Mouse (Mus musculus): ENCODE measurements around the gene Pcdh9. TPM values are rescaled to one million over a fixed set of nuclear protein-coding genes. Genes with fewer than 3 reads are reported as not detected.

The Pcdh9 gene
- polyA plus RNA-seq, 1 experiment, result 0.30 TPM

DNA sequence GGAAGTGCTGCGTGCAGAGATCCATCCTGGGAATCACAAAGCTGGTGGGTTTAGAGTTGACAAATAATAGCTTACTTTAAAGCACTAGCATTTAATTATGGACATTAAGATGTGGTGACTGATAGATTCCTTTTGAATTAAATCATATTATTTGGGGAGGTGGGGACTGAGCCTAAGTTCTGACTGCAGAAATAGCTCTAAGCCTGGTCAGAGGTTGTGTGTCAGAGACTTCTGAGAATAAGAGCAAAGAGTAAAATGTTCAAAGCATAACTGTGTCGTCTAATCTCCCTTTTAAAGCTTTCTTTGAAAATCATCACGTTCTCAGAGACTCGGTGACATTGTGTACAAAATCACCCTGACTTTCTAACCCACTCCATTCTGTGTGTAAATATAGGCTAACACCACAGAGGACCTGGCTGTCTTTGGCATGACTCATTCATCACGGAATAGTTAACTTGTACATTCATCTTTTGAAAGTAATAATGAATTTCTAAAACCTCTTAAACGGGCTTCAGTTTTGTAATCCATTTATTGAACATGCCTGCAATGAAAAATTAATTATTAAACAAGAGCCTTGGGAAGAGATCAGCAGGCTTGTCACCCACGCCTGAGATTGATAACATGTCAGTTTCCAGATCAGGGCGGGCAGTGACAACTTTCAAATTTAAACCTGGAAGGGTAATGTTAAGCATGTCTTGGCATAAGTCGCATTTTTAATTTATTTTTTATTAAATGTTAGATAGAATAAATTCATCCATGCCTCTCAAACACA is 236.3 kb downstream of the Pcdh9 start:
- 67% methylated on average over 9 of the region's 9 CpGs for WGBS

DNA sequence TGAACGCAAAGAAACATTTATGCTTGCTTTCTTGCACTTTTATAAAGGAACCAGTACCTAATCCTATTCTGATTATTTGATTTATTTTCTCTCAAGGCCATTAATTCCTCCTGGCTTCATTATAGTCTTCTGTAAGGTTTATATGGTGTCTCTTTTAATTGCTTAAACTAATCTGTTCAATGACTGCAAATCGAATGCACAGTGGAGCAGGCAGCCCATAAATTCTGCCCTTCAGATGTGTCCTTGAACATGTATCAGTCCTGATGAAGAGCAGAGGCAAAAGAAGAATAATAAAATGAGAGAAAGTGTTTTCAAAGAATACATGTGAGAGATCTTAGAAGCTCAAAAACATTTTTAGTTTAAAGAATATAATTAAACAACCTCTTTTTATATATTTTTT is 263.2 kb downstream of the Pcdh9 start:
- DNase-seq, result no peak
- no peaks in the 10 kb centered on the region for H3K27me3 ChIP-seq (replicated peaks; ENCODE audit: control insufficient read depth, insufficient read depth, low read length)
- H3K4me1 ChIP-seq (ENCODE audit: control insufficient read depth, insufficient read depth, low read length), result no peaks in the 10 kb centered on the region
- no peak overlapping the region for H3K27ac ChIP-seq (ENCODE audit: insufficient read depth, low read depth, low read length)
- H3K4me3 ChIP-seq (ENCODE audit: insufficient read depth, low read depth, low read length), result no peak overlapping the region
- TF ChIP-seq CTCF (conservative IDR thresholded peaks at IDR 0.05; ENCODE audit: insufficient read depth, insufficient read length, low read depth, low read length) (no peak), POLR2A (IDR thresholded peaks at IDR 0.05; ENCODE audit: low read depth, low read length) (no peak)
- H3K36me3 ChIP-seq (ENCODE audit: control insufficient read depth, insufficient read depth, low read length), result no peaks in the 10 kb centered on the region
- 54% methylated on average over 2 of the region's 2 CpGs for WGBS

More for the DNA sequence above, 236.3 kb downstream of the Pcdh9 start:
- DNase-seq, result no peak
- Histone ChIP-seq H3K4me1 (ENCODE audit: control insufficient read depth, insufficient read depth, low read length) (no peaks in the 10 kb centered on the region), H3K36me3 (ENCODE audit: control insufficient read depth, insufficient read depth, low read length) (no peaks in the 10 kb centered on the region), H3K27me3 (replicated peaks; ENCODE audit: control insufficient read depth, insufficient read depth, low read length) (no peaks in the 10 kb centered on the region), H3K27ac (ENCODE audit: insufficient read depth, low read depth, low read length) (no peak overlapping the region), H3K4me3 (ENCODE audit: insufficient read depth, low read depth, low read length) (no peak overlapping the region)
- TF ChIP-seq CTCF (conservative IDR thresholded peaks at IDR 0.05; ENCODE audit: insufficient read depth, insufficient read length, low read depth, low read length) (no peak), POLR2A (IDR thresholded peaks at IDR 0.05; ENCODE audit: low read depth, low read length) (no peak)

DNA sequence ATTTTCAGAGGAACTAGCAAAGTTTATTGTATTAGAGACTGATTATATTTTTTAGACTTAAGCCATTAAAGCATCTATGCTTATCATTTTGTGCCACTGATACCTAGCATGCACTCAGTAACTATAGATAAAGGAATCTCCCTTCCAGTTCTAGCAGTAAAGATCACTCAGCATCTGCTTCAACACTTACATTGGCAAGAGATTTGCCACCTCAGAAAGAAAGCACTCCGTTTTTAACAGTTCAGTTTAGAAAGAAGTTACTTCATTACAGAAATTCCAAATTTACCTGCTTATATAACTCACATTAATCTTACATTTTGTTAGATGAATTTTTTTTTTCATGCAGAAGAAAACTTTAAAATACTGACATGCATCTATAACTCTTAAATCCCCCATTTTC is 266.3 kb downstream of the Pcdh9 start:
- Histone ChIP-seq H3K36me3 (ENCODE audit: control insufficient read depth, insufficient read depth, low read length) (no peaks in the 10 kb centered on the region), H3K4me3 (ENCODE audit: insufficient read depth, low read depth, low read length) (no peak overlapping the region), H3K4me1 (ENCODE audit: control insufficient read depth, insufficient read depth, low read length) (no peaks in the 10 kb centered on the region), H3K27ac (ENCODE audit: insufficient read depth, low read depth, low read length) (no peak overlapping the region), H3K27me3 (replicated peaks; ENCODE audit: control insufficient read depth, insufficient read depth, low read length) (no peaks in the 10 kb centered on the region)
- WGBS, result 71% methylated on average over 1 of the region's 1 CpGs
- TF ChIP-seq POLR2A (IDR thresholded peaks at IDR 0.05; ENCODE audit: low read depth, low read length) (no peak), CTCF (conservative IDR thresholded peaks at IDR 0.05; ENCODE audit: insufficient read depth, insufficient read length, low read depth, low read length) (no peak)
- DNase-seq, result no peak

DNA sequence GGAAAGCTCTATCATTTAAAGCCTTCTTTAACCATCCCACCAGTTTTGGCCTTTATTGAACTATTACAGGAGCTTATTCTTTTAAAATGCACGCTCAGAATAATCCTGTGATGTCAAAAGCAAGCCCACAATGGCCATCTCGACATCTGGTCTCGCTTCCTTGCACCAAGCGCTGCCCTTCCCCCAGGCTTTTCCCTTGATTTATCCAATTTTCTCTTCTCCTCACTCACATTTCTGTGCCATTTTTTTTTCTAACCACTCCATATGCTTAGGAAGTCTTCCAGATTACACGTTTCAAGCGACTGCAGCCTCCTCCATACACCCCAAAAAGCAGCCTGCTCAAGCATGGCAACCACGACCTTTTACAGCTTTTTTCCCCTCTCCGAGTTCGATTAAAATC is 269.3 kb downstream of the Pcdh9 start:
- no peaks in the 10 kb centered on the region for H3K36me3 ChIP-seq (ENCODE audit: control insufficient read depth, insufficient read depth, low read length)
- DNase-seq, result no peak
- H3K27me3 ChIP-seq (replicated peaks; ENCODE audit: control insufficient read depth, insufficient read depth, low read length), result no peaks in the 10 kb centered on the region
- TF ChIP-seq CTCF (conservative IDR thresholded peaks at IDR 0.05; ENCODE audit: insufficient read depth, insufficient read length, low read depth, low read length) (no peak), POLR2A (IDR thresholded peaks at IDR 0.05; ENCODE audit: low read depth, low read length) (no peak)
- WGBS, result 68% methylated on average over 9 of the region's 9 CpGs
- H3K4me3 ChIP-seq (ENCODE audit: insufficient read depth, low read depth, low read length), result no peak overlapping the region
- H3K27ac ChIP-seq (ENCODE audit: insufficient read depth, low read depth, low read length), result no peak overlapping the region
- H3K4me1 ChIP-seq (ENCODE audit: control insufficient read depth, insufficient read depth, low read length), result no peaks in the 10 kb centered on the region

DNA sequence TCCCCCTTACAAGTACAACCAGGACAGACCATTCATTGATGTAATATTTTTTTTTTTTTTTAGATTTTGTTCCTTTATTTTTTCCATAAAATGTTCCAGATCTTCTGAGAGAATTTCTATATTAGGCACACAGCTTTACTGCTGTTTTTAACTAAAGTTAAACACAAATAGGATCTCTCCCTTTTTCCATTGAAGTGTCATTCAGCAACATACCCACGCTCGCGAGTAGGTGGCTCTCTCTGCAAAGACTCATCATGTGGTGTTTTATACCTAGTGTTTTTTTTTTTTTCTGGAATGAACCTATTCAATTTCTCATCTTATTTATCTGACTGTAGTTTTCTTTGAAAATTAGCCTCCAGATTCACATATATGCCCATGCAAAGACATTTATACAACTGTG is 282.9 kb downstream of the Pcdh9 start:
- 97% methylated on average over 3 of the region's 3 CpGs for WGBS
- H3K4me3 ChIP-seq (ENCODE audit: insufficient read depth, low read depth, low read length), result no peak overlapping the region

DNA sequence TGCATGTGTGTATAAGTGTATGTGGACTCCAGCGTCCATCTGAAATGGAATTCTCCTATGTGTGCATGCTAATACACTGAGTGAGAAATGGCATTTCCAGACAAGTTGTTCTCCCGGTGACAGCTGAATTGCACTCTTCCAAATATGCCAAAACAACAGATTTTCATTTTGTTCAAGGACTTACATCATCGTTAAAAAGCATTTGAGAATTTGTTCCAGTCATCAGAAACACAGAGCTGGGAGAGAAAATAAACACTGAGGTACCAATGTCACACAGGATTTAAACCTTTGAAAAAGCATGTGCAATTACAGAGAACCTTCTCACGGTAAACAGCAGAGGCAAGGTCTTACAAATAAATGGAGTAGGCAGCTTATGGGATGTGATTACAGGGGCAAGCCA is 290.5 kb downstream of the Pcdh9 start:
- Histone ChIP-seq H3K27me3 (replicated peaks; ENCODE audit: control insufficient read depth, insufficient read depth, low read length) (no peaks in the 10 kb centered on the region), H3K27ac (ENCODE audit: insufficient read depth, low read depth, low read length) (no peak overlapping the region), H3K4me3 (ENCODE audit: insufficient read depth, low read depth, low read length) (no peak overlapping the region), H3K36me3 (ENCODE audit: control insufficient read depth, insufficient read depth, low read length) (no peaks in the 10 kb centered on the region), H3K4me1 (ENCODE audit: control insufficient read depth, insufficient read depth, low read length) (no peaks in the 10 kb centered on the region)
- WGBS, result 81% methylated on average over 4 of the region's 4 CpGs
- DNase-seq, result no peak
- TF ChIP-seq POLR2A (IDR thresholded peaks at IDR 0.05; ENCODE audit: low read depth, low read length) (no peak), CTCF (conservative IDR thresholded peaks at IDR 0.05; ENCODE audit: insufficient read depth, insufficient read length, low read depth, low read length) (no peak)

More for the DNA sequence above, 282.9 kb downstream of the Pcdh9 start:
- TF ChIP-seq CTCF (conservative IDR thresholded peaks at IDR 0.05; ENCODE audit: insufficient read depth, insufficient read length, low read depth, low read length), result no peak
- no peak for TF ChIP-seq POLR2A (IDR thresholded peaks at IDR 0.05; ENCODE audit: low read depth, low read length)
- no peaks in the 10 kb centered on the region for H3K4me1 ChIP-seq (ENCODE audit: control insufficient read depth, insufficient read depth, low read length)
- no peak overlapping the region for H3K27ac ChIP-seq (ENCODE audit: insufficient read depth, low read depth, low read length)
- H3K27me3 ChIP-seq (replicated peaks; ENCODE audit: control insufficient read depth, insufficient read depth, low read length), result no peaks in the 10 kb centered on the region
- no peaks in the 10 kb centered on the region for H3K36me3 ChIP-seq (ENCODE audit: control insufficient read depth, insufficient read depth, low read length)
- DNase-seq, result no peak

DNA sequence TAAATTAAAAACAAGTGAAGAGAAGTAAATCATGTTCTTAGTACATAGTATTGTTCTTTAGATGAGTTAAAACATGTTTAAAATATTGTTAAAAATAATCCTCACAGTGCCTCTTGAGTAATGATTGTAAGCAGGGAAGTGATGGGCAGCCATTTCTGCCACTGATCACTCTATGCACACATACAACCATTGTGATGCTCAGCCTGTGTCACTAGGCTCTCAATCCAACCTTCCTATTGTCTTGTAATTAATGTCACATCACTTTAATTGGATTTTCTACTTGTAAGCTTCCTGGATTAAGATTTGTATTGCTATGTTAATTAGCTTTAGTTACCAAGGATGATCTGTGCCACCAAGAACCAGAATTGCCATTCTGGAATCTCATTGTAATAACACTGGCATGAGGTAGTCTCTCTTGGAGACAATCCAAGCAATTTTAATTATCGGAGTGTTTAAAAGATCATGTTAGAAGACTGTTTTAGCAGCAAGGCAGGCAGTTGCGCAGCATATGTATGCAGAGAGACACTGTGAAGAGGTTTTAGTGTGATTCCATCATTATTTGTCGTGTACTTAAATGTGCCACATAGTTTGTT is 305.0 kb downstream of the Pcdh9 start:
- Histone ChIP-seq H3K36me3 (ENCODE audit: control insufficient read depth, insufficient read depth, low read length) (no peaks in the 10 kb centered on the region), H3K27ac (ENCODE audit: insufficient read depth, low read depth, low read length) (no peak overlapping the region)

More for the DNA sequence above, 305.0 kb downstream of the Pcdh9 start:
- Histone ChIP-seq H3K4me1 (ENCODE audit: control insufficient read depth, insufficient read depth, low read length) (no peaks in the 10 kb centered on the region), H3K27me3 (replicated peaks; ENCODE audit: control insufficient read depth, insufficient read depth, low read length) (no peaks in the 10 kb centered on the region), H3K4me3 (ENCODE audit: insufficient read depth, low read depth, low read length) (no peak overlapping the region)
- WGBS, result 74% methylated on average over 3 of the region's 3 CpGs
- TF ChIP-seq POLR2A (IDR thresholded peaks at IDR 0.05; ENCODE audit: low read depth, low read length) (no peak), CTCF (conservative IDR thresholded peaks at IDR 0.05; ENCODE audit: insufficient read depth, insufficient read length, low read depth, low read length) (no peak)
- no peak for DNase-seq
